Mouse (Mus musculus) A20 (cell line): ENCODE measurements around the gene Kat8.

ENCODE experiments used
- DNase-seq: peaks from one replicate; pipeline ENCODE4 v3.0.0-alpha.2; 2011; ENCODE audit warnings: low read depth, low spot score

Kat8 gene

GRCm38 (mm10) chr7:127896384-127896783 lies 15.9 kb upstream of the Kat8 start:
- DNase-seq = peak; percentile 79

DNA sequence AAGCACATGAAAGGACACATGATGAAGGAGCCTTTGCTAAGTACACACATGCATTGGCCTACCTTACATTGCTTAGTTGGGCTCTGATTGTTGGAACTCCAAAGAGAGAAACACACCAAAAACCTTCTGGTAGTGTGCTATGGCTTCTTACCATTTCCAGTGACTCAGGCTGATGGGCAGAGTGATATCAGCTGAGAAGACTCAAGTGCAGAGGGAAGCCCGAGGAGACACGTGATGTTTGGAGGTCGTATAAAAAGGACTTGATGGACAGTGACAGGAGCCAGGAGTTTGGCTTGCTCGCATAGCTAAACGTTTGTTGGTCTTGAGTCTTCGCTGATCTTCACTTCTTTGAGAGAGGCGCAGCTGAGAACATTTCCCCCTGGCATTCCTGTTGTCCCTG lies 14.8 kb upstream of the Kat8 start:
- no peak for DNase-seq

DNA sequence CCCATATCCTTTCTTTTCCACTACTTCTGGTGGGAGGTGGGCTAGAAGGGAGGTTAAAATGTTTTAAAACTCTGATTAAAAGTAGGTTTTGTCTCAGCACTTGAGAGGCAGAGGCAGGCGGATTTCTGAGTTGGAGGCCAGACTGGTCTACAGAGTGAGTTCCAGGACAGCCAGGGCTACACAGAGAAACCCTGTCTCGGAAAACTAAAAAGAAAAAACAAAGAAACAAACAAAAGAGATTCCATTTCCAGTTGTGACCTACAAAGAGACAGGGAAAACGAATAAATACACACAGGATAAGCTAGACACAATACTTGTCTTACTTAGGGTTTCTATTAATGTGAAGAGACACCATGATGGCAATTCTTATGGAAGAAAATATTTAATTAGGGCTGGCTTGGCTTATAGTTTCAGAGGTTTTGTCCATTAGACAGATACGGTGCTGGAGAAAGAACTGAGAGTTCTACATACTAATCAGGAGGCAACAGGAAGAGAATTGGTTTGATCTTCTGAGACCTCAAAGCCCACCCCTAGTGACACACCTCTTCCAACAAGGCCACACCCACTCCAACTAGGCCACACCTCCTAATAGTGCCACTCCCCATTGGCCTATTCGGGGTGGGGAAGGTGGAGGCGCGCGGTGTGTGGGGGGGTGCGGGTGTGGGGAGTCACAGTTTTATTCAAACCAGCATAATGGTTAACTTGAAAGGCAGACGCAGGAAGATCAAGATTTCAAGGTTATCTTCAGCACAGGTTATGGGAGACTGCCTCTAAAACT lies 13.9 kb upstream of the Kat8 start:
- DNase-seq = peak; percentile 67

- no peak for DNase-seq
Observed at GRCm38 (mm10) chr7:127899997-127900396, 12.3 kb upstream of the Kat8 start.

DNA sequence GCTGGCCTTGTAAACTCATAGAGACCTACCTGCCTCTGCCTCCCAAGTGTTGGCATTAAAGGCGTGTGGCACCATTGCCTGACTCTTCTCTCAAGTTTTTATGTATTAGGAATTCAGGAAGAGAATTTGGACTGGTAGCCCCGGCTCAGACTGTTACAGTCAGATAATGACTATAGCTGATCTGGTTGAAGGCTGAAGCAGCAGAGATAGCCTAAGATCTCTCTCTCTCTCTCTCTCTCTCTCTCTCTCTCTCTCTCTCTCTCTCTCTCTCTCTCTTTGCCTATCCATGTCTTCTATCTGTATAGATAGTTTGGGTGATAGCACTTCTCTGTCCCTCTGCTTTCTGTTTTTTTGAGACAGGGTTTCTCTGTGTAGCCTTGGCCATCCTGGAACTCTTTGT lies 10.5 kb upstream of the Kat8 start:
- no peak for DNase-seq

DNA sequence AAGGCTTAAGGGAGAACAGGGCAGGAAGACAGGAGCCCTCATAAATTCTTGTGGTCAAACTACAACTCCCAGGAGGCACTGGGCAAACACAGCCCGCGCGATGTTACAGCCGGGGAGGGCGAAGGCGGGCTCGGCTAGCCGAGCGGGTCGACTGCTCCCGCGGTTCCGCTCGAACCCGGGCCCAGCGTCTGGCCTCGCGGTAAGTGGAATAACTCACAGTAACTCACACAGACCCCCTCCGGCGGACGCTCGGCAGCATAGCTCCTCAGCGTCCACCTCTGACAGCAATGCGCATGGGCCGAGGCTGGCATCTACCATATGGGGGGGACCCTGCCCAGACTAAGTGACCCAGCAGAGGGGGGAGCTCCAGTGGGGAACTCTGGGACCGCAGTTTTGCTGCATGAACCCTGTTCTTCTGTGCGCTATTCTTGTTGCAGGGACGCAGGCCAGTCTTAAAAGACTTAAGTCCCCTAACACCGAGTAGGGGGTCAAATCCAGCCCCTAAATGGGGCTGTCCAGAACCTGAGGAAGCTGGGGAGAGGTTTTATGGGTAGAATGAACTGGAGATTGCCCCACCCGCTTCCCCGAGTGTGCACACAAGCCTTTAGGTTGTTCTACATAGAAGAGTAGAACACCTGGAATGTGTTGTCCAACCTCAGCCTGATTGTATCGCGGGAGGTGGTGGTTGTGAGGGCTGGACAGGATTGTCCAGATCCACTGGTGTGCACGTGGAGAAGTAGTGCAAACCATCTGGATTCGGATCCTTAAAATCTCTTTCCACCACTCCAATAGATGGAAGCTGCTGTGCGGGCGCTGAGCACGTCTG lies 8.1 kb upstream of the Kat8 start, which contains the start of gene Bckdk:
Gene Bckdk, plus strand, starts transcription at position 112 of the 826 bp plus-strand sequence.
- DNase-seq = peak; percentile 92

- DNase-seq = no peak
Observed at GRCm38 (mm10) chr7:127907939-127908338, 4.4 kb upstream of the Kat8 start.

GRCm38 (mm10) chr7:127908656-127909055 lies 3.7 kb upstream of the Kat8 start:
- DNase-seq = no peak

- no peak for DNase-seq
Observed at GRCm38 (mm10) chr7:127912938-127913337, 622 bp downstream of the Kat8 start.

DNA sequence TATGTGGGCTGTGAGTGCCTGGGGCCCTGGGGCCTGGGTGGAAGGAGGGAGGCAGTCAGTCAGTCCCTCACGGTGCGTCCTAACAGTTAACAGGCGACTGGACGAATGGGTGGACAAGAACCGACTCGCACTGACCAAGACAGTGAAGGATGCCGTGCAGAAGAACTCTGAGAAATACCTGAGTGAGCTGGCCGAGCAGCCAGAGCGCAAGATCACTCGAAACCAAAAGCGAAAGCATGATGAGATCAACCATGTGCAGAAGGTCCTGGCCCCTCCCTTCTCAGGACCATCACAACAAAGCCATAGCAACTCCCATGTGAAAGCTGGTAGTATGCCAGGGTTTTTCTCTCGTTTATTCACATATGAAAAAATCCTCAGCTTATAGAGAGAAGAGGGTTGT lies 3.0 kb downstream of the Kat8 start:
- DNase-seq = peak; percentile 74

- peak; percentile 78 for DNase-seq
Observed at GRCm38 (mm10) chr7:127918203-127918602, 5.9 kb downstream of the Kat8 start.

DNA sequence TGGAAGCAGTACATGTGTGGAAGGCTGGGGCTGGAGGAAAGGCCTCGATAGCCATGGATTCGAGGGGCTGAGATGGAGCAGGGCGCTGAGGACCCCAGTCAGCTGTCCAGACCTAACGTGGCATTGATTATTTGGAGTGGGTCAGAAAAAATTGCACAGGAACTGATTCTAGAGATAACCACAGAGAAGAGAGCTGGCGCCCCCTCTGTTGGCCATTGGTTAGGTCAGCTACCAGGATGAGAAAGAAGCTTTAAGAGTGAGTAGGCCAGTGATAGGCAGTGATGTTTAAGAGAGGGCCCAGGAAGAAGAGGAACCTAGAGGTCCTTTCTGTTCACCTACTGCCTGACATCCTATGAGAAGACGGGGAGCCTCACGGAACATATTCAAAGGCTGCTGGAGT lies 7.0 kb downstream of the Kat8 start:
- peak; percentile 67 for DNase-seq

GRCm38 (mm10) chr7:127921516-127921915 lies 9.2 kb downstream of the Kat8 start:
- peak; percentile 72 for DNase-seq

DNA sequence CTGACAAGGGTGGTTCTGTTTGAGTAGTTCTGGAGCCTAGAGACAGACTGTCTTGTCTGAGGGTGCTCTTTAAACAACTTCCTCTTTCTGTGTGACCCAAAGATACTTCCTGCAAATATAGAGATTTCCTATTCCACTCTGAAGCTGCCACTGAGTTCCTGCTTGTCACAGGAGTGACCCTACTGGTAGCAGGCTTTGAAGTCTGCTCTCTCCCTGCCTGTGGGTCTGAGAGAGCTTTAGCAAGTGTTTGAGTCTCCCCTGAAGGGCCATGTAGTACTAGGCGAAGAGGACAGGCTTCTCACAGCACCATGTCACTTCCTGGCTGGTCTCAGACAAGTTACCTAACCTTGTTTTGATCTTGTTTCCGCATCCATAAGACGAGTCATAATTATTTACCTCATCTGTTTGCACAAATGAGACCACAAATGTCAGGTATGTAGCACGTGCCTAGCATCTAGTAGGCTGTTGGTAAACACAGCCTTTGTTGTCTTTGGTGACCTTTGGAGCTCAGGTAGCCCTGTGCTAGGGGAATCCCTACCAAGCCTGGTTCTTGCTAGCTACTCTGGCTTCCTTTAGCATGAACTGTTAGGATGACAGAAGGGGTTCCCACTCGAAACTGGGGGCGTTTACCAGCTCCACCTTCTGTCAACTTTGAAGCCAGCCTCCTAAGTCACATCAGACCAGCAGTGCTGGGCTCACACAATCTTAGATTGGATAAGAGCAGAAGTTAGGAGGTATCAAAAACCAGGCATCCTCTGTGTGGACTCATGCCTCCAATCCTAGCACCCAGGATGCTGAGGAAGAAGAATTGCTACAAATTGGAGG lies 10.3 kb downstream of the Kat8 start:
- peak; percentile 84 for DNase-seq

- DNase-seq = no peak
Observed at GRCm38 (mm10) chr7:127923714-127924113, 11.4 kb downstream of the Kat8 start.

DNA sequence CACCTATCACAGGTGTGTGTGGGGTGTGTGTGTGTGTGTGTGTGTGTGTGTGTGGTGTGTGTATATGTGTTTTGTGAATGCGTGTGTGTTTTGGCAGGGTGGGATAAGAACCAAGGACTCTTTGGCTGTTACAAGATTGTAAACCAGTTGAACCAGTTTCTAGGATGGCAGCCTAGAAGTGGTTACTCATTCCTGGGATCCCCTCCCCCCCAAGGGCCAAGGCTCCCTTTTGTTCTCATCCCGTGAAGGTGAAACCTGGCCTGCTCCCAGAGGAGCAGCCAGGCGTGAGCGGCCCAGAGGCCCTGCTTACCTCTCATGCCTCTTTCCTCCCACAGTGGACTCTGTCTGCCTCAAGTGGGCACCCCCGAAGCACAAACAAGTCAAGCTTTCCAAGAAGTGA lies 12.9 kb downstream of the Kat8 start:
- DNase-seq = no peak

- DNase-seq = no peak
Observed at GRCm38 (mm10) chr7:127926066-127926465, 13.8 kb downstream of the Kat8 start.

- DNase-seq = no peak
Observed at GRCm38 (mm10) chr7:127926846-127927245, 14.5 kb downstream of the Kat8 start.

DNA sequence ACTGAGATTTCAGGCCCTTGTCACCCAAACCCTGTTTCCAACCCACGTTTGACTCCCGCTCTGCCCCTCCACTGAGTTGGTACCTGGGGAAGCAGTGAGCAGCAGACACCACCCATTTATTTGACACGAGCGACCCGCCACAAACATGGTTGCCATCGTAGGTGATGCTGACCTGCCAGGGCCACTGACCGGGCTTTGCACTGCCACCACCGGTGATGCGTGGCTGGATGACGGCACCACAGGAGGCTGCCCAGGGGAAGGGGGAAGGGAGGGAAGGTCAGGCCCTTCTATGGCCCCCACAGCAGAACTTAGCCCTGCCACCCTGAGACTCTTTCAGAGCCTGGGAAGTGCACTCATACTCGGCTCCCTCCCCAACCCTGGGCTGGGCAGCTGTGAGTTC lies 15.4 kb downstream of the Kat8 start:
- DNase-seq = no peak

DNA sequence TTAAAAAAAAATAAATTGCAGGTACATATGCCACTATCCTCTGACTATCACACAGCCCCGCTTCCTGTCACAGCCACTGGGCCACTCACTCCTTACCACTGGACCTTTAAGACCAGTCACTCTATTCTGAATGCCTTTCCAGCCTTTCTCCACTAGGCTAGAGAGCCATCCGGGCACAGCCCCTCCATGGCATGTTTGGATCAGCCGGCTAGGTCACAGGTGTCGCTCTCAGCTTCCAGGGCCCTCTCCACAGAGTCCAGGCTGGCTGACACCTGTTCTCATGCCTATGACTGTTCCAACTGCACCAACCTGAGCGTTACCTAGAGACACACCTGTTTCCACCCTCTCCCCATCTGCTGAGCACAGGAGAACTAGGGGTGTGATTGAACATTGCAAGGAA lies 16.3 kb downstream of the Kat8 start:
- DNase-seq = no peak

GRCm38 (mm10) chr7:127929923-127930322 lies 17.6 kb downstream of the Kat8 start, which contains the start of gene Prss8:
Gene Prss8, minus strand, starts transcription at chr7:127930104.
- DNase-seq = no peak

- DNase-seq = no peak
Observed at GRCm38 (mm10) chr7:127930636-127931035, 18.3 kb downstream of the Kat8 start.
